Mouse (Mus musculus) lung, embryonic 15.5 days (tissue): ENCODE measurements around the gene Grik5. TPM values are rescaled to one million over a fixed set of nuclear protein-coding genes. Genes with fewer than 3 reads are reported as not detected.
A peak's percentile ranks its signal among the peaks of the same experiment; 100 is the strongest.

ENCODE experiments used
- ATAC-seq: fragments of 200-750 bp; cut with Nextera tagmentation; 2 replicates; pipeline ENCODE4 v1.8.0; 2017; ENCODE audit warnings: moderate number of reproducible peaks, borderline replicate concordance; ENCODE audit not compliant: low FRiP score, low TSS enrichment; ENCODE audit errors: extremely low read depth
- H3K27ac ChIP-seq: fragments of 300-500 bp; sonication (generic); 2 replicates; pipeline ENCODE4 v1.5.1; 2015; ENCODE audit warnings: moderate library complexity, mild to moderate bottlenecking, inconsistent platforms
- H3K27me3 ChIP-seq: fragments of 300-500 bp; sonication (generic); 2 replicates; pipeline ENCODE4 v1.6.1; 2015; ENCODE audit warnings: inconsistent platforms
- H3K36me3 ChIP-seq: fragments of 300-500 bp; sonication (generic); 2 replicates; pipeline ENCODE4 v1.6.1; 2015; ENCODE audit warnings: inconsistent platforms
- H3K4me1 ChIP-seq: fragments of 300-500 bp; sonication (generic); 2 replicates; pipeline ENCODE4 v1.6.1; 2015; ENCODE audit warnings: inconsistent platforms
- H3K4me2 ChIP-seq: fragments of 300-500 bp; sonication (generic); 2 replicates; pipeline ENCODE4 v1.6.1; 2015; ENCODE audit warnings: inconsistent platforms, mild to moderate bottlenecking, moderate library complexity
- H3K4me3 ChIP-seq: fragments of 300-500 bp; sonication (generic); 2 replicates; pipeline ENCODE4 v1.5.1; 2015; ENCODE audit warnings: mild to moderate bottlenecking, inconsistent platforms
- H3K9ac ChIP-seq: fragments of 300-500 bp; sonication (generic); 2 replicates; pipeline ENCODE4 v1.6.1; 2015; ENCODE audit warnings: inconsistent platforms
- H3K9me3 ChIP-seq: fragments of 300-500 bp; sonication (generic); 2 replicates; pipeline ENCODE4 v1.6.1; 2016; ENCODE audit warnings: inconsistent platforms
- WGBS: fragments of 180-500 bp; shearing (Covaris S2); methylation state at CpG from one replicate; pipeline ENCODE4 v1.1.7; 2015; 5-methylcytosine and 5-hydroxymethylcytosine counted together
- polyA plus RNA-seq: library from polyadenylated mRNA; unstranded; fragments of >200 nt; fragmentation: Nextera tagmentation; extraction: Ambion mirVana; gene quantifications from 2 replicates; pipeline ENCODE4 v1.2.1, GENCODE M21; 2015

The Grik5 gene
- polyA plus RNA-seq, 1 experiment from 2014 or later, result 3.8 TPM

DNA sequence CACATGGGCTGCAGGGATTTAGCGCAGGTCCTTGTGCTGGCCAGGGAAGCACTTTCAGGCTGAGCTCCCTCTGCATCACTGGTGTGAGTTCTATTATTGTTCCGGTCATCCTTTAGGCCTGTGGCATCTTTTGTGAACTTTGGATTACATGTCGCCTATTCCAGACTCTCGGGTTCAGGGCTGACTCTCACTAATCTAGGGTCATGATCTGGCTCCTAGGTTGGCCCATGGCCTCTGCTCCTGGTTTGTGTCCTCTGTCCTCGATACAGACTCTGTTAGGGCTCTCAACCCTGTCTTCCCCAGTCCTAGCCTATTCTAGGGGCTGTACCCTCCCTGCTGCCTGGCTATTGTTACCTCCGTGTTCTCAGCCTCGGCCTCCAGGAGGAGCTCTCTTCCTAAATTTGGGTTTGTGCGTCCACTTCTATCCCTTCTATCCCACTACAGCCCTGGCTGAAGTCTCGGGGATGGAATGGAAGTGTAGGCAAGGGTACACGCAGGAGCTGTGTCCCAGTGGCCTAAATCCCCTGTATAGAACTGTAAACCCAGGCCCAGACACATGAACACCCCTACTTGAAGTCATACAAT lies 46.2 kb downstream of the Grik5 start:
- WGBS, result 58% methylated on average over 10 of the region's 10 CpGs
- Histone ChIP-seq H3K9ac (no peak overlapping the region), H3K4me1 (no peaks in the 10 kb centered on the region), H3K4me2 (no peak overlapping the region), H3K27ac (no peak overlapping the region), H3K36me3 (peaks cover 7% of the 10 kb centered on the region; the same call in 1 of the 2 replicates), H3K27me3 (no peaks in the 10 kb centered on the region), H3K4me3 (no peak overlapping the region), H3K9me3 (no peaks in the 10 kb centered on the region)
- no peak for ATAC-seq

DNA sequence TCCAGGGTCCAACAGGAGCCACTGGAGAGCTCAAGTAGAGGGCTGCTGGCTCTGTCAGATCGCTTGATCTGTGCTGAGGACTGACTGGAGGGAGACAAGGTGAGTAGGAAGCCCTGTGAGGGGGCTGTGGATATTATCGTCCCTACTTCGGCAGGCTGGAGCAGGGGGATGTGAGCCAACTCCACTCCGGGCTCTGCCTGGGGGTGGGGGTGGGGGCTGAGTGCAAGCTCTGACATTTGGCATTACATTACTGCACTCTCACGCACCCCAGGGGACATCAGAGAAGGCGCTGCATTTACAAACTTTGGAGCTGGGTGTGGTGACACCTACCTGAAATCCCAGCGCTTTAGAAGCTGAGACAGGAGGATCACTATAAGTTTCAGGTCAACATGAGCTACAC lies 60.6 kb downstream of the Grik5 start:
- Histone ChIP-seq H3K4me1 (peaks cover 10% of the 10 kb centered on the region; the same call in 1 of the 2 replicates), H3K27ac (no peak overlapping the region), H3K36me3 (0 out of 2 replicates have a peak, but pooled peaks cover 8% of the 10 kb centered on the region), H3K4me3 (no peak overlapping the region), H3K9ac (no peak overlapping the region), H3K9me3 (no peaks in the 10 kb centered on the region), H3K4me2 (no peak overlapping the region), H3K27me3 (peaks cover 53% of the 10 kb centered on the region)
- ATAC-seq, result no peak
- 60% methylated on average over 7 of the region's 7 CpGs for WGBS

DNA sequence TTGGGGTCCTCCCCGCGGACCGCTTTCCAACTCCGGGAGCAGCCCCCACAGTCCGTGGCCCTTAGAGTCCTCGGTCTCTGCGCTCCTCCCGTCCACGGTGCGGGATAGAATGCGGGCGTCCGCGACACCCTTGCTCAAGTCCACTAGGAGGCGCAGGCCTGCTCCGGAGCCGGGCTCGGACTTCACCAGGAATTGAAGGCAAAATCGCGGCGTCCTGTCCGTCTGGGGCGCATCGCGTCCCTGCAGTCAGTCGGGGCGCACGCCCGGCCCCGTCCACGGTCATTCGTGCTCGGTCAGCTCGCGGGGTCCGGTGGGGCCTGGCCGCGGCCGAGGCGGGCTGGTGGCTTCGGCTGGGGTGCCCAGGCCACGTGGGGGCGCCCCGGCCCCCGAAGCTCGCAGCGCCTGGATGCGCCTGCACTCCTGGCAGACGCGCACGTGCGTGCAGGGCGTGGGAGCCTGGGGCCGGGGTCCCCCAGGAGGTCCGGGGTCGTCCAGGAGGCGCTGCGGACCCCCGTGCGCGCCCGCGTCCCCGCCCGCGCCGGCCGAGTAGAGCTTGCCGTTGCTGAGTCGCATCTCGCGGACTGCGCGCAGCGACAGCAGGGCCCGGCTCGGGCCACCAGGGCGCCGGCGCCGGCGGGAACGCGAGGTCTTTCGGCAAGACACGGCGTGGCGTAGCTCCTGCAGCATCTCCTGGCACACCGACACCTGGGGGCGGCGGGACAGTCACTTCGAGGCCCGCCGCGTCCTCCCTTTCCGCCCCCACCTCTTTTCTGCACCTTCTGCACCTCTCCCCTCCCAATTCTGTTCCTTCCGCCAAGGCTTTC lies 61.8 kb downstream of the Grik5 start:
- no peak for ATAC-seq
- peak overlapping the region; percentile 68 for H3K4me2 ChIP-seq
- H3K36me3 ChIP-seq, result 0 out of 2 replicates have a peak, but pooled peaks cover 4% of the 10 kb centered on the region
- no peaks in the 10 kb centered on the region for H3K9me3 ChIP-seq
- peak overlapping the region; percentile 32 for H3K4me3 ChIP-seq
- H3K9ac ChIP-seq, result no peak overlapping the region
- peaks cover 15% of the 10 kb centered on the region for H3K4me1 ChIP-seq
- peaks cover 65% of the 10 kb centered on the region for H3K27me3 ChIP-seq
- no peak overlapping the region for H3K27ac ChIP-seq
- WGBS, result 2% methylated on average over 85 of the region's 97 CpGs

DNA sequence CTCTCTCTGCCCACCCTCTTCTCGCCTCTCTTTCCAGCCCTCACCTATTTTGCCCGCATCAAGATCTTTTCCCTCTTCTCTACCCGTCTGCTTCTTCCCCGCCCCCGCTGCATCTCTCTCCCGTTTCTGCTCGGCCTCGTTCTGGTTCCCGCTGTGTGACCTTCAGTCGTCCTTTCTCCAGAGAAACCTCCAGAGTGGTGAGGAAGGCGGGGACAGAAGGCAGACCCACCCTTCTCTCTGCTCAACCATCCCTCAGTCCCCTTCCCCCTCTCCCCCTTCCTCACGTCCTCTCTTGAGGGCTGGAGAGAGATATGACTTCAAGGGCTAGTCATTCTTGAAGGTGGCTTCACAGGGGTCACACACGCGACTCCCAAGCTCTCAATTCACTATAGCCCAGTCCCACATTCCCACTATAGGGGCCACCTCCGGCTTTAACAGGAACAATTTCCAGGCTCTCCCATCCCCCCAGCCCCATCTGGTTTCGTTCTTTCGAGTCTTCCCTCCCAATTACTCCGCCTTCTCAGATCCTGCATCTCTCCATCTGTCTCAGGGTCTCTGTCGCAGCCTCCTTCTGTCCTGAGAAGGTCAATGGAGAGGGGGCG lies 62.9 kb downstream of the Grik5 start:
- WGBS, result 13% methylated on average over 20 of the region's 20 CpGs

DNA sequence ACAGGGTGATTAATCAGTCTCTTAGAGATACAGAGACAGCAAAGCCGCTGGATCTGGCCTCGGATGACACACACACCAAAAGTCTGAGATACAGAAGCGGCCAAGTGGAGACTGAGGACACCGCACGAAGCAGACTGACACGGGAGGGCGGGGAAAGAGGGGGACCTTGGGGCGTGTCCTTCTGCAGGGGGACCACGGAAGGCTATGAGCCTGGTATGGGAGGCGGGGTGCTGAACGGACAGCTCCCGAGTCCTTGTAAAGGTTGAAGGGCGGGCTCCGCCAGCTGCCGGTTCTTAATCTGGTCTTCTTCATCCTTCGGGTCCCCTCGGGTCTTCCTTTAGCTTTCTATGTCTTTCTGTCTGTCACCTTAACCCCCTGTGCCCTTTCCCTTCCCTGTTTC lies 63.5 kb downstream of the Grik5 start:
- 1% methylated on average over 16 of the region's 17 CpGs for WGBS
- H3K4me2 ChIP-seq, result no peak overlapping the region
- ATAC-seq, result no peak

More for the DNA sequence above, 62.9 kb downstream of the Grik5 start:
- Histone ChIP-seq H3K27ac (no peak overlapping the region), H3K36me3 (no peaks in the 10 kb centered on the region), H3K4me2 (no peak overlapping the region), H3K9ac (no peak overlapping the region), H3K4me1 (peaks cover 16% of the 10 kb centered on the region), H3K9me3 (no peaks in the 10 kb centered on the region), H3K27me3 (peaks cover 76% of the 10 kb centered on the region), H3K4me3 (no peak overlapping the region)
- ATAC-seq, result no peak

DNA sequence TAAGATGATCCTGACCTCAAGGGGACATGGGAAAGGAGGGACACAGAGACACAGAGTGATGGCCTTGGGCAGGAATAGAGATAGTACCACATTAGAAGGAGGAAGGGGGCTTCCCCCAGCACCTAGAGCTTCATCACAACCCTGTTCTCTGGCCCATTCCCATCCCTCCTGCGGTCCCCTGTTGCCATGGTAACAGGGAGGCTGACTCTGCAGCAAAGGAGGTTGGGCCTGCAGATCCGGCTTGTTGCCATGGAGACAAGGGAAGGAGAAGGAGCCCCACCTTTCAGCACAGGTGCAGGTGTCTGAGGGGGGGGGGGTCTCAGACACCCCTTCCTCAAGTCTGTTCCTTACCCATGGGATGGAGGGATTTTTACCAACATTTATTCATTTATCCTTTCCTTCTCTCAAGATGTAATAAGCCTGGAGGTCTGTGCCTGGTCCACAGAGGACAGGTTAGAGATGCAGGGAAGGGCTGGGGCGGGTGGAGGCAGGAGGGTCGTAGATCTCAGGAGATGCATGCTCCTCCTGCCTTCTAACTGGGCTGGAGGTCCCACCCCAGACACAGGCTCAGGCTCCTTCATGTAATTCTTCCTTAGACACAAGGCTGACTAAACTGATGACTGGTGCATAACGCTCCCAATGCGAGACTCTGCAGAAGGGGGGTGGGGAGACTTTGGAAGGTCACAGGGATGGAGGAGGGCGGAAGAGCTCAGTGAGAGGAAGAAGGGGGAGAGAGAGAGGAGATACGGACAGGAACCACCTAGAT lies 64.4 kb downstream of the Grik5 start:
- H3K36me3 ChIP-seq, result no peaks in the 10 kb centered on the region
- ATAC-seq, result no peak
- no peak overlapping the region for H3K4me2 ChIP-seq
- no peak overlapping the region for H3K9ac ChIP-seq
- H3K4me3 ChIP-seq, result no peak overlapping the region
- peaks cover 87% of the 10 kb centered on the region for H3K27me3 ChIP-seq
- no peaks in the 10 kb centered on the region for H3K9me3 ChIP-seq
- WGBS, result 28% methylated on average over 8 of the region's 8 CpGs
- H3K27ac ChIP-seq, result no peak overlapping the region
- peaks cover 16% of the 10 kb centered on the region for H3K4me1 ChIP-seq

More for the DNA sequence above, 63.5 kb downstream of the Grik5 start:
- peaks cover 16% of the 10 kb centered on the region for H3K4me1 ChIP-seq
- no peaks in the 10 kb centered on the region for H3K9me3 ChIP-seq
- H3K4me3 ChIP-seq, result no peak overlapping the region
- H3K27ac ChIP-seq, result no peak overlapping the region
- H3K36me3 ChIP-seq, result no peaks in the 10 kb centered on the region
- peaks cover 81% of the 10 kb centered on the region for H3K27me3 ChIP-seq
- H3K9ac ChIP-seq, result no peak overlapping the region

DNA sequence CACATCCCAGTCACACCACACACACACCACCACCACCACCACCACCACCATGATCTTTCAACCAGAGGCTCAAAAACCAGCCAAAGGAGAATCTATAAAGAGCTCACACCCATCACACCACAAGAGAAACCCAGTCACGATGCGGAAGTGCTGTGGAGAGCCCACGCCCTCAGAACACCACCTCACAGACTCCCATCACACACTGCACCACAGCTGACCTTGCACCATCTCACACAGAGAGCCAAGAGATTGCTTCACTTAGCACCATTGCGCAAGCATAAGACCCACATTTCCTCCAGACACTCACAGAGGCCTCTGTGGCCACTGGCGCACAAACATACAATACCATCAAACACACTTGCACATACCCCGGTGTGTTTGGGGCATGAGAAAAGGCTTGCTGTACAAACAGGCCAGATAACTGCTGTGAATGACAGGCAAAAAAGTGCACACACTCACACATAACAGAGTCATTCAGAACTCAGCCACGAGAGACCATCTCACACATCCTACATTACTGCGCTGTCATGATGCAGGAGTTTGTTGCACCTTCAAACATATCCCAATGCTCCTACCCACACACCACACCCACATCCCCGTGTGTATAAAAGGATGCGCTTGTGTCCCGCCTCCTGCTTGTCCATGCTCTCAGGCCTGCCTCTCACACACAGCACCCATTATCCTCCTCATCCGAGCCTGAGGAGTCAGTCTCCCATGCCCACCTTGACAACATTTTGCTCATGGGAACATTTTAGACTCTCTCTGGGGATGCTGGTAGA lies 65.4 kb downstream of the Grik5 start:
- no peaks in the 10 kb centered on the region for H3K36me3 ChIP-seq
- H3K4me3 ChIP-seq, result no peak overlapping the region
- H3K27ac ChIP-seq, result no peak overlapping the region
- 70% methylated on average over 12 of the region's 12 CpGs for WGBS
- H3K27me3 ChIP-seq, result peaks cover 86% of the 10 kb centered on the region
- H3K9me3 ChIP-seq, result no peaks in the 10 kb centered on the region
- H3K4me2 ChIP-seq, result no peak overlapping the region
- H3K9ac ChIP-seq, result no peak overlapping the region
- H3K4me1 ChIP-seq, result peaks cover 16% of the 10 kb centered on the region
- no peak for ATAC-seq

DNA sequence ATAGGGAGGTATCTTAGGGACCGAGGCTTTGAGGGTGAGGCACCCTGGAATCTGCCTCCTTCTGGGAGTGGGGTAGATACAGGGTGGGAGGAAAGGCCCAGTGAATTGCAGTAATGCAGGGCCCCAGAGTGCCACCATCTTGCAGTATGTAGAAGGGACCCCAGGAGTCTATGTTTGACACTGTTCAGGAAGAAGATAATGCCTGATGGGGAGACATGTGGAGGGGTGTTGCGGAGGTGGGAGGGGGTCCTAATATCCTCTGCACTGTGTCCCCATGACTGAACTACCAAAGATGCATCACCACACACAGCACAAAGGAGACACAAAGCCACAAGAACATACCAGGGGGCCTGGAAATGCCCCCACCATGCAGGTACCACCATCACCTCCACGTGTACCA lies 66.0 kb downstream of the Grik5 start:
- H3K27ac ChIP-seq, result no peak overlapping the region
- H3K4me1 ChIP-seq, result peaks cover 16% of the 10 kb centered on the region
- peak overlapping the region; percentile 55 for H3K4me2 ChIP-seq
- peaks cover 80% of the 10 kb centered on the region for H3K27me3 ChIP-seq
- no peaks in the 10 kb centered on the region for H3K9me3 ChIP-seq
- H3K36me3 ChIP-seq, result no peaks in the 10 kb centered on the region
- H3K9ac ChIP-seq, result no peak overlapping the region
- 68% methylated on average over 3 of the region's 3 CpGs for WGBS
- H3K4me3 ChIP-seq, result no peak overlapping the region
- ATAC-seq, result peak; percentile 17; the same call in 1 of the 2 replicates

DNA sequence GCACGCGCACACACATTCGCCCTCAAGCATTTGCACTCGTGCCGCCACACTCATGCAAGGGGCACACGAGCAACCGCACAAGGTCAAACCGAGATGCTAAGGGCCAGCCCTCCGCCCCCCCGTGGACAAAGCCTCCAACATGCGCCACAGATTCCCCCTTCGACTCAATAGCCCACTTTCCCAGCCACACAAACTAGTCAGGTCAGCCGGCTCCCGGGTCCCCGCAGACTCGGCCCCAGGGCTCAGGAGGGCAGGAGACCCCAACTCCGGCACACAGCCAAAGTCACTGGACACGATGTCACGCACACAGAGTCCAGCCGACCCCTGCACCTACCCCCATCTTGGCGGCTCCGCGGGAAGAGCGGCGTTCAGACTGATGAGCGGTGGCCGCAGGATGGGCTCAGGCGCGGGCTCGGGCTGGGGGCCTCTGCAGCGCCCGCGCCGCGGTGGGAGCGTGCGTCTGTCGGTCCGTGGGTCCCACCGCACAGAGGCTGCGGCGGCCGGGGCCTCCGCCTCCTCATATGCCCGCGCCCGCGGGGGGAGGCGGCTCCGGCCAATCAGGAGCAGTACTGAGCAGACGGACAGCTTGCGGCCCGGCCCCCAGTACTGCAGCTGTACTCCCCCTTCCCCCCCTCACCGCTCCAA lies 66.6 kb downstream of the Grik5 start, which contains the start of gene Atp1a3:
Gene Atp1a3, minus strand, starts transcription at position 538 of the 645 bp plus-strand sequence.
- Histone ChIP-seq H3K27ac (no peak within 1 kb of the TSS), H3K9ac (no peak within 1 kb of the TSS), H3K4me1 (peaks cover 15% of the 10 kb centered on the region), H3K4me2 (peak within 1 kb of the TSS; percentile 55), H3K4me3 (peak within 1 kb of the TSS; percentile 31), H3K9me3 (no peaks in the 10 kb centered on the region), H3K27me3 (peaks cover 74% of the 10 kb centered on the region), H3K36me3 (no peaks in the 10 kb centered on the region)
- peak; percentile 40; the same call in 1 of the 2 replicates for ATAC-seq
- 2% methylated on average over 53 of the region's 54 CpGs for WGBS

DNA sequence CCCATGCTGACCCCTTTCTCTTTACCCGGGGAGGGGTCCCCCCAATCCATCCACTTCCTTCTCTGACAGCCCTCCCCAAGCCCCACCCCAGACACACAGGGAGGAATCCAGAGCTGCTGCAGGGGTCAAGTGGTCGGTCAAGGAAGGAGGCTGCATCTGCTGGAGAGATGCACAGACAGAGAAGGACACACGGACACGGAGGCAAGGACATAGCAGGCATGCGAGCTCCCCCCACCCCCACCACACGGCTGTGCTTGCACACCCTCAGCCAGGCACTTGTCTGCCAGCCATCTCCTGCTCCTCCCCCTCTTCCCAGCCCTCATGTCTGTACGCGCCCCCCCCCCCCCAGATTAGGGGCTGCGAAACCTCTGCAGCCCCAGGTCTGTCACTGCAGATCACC lies 67.3 kb downstream of the Grik5 start:
- Histone ChIP-seq H3K4me3 (no peak overlapping the region), H3K4me2 (no peak overlapping the region), H3K4me1 (peaks cover 8% of the 10 kb centered on the region; the same call in 1 of the 2 replicates), H3K9ac (no peak overlapping the region), H3K27me3 (peaks cover 67% of the 10 kb centered on the region), H3K27ac (no peak overlapping the region), H3K36me3 (no peaks in the 10 kb centered on the region), H3K9me3 (no peaks in the 10 kb centered on the region)
- 30% methylated on average over 9 of the region's 9 CpGs for WGBS
- ATAC-seq, result no peak
